Mouse (Mus musculus) embryonic facial prominence, embryonic 13.5 days (tissue): Measurements from ENCODE around the gene Prepl. TPM values are rescaled to one million over a fixed set of nuclear protein-coding genes. Genes with fewer than 3 reads are reported as not detected.

ENCODE experiments used
- ATAC-seq: fragments of 200-750 bp; cut with Nextera tagmentation; 2 replicates; pipeline ENCODE4 v1.8.0; 2017; ENCODE audit warnings: low read depth; ENCODE audit not compliant: insufficient number of reproducible peaks, insufficient read depth, low FRiP score, low TSS enrichment
- H3K27ac ChIP-seq: fragments of 300-500 bp; sonication (generic); 2 replicates; pipeline ENCODE4 v1.5.1; 2015; ENCODE audit warnings: moderate library complexity, mild to moderate bottlenecking, inconsistent platforms
- H3K27me3 ChIP-seq: fragments of 300-500 bp; sonication (generic); 2 replicates; pipeline ENCODE4 v1.6.1; 2015; ENCODE audit warnings: mild to moderate bottlenecking, inconsistent platforms
- H3K36me3 ChIP-seq: fragments of 300-500 bp; sonication (generic); 2 replicates; pipeline ENCODE4 v1.6.1; 2015; ENCODE audit warnings: mild to moderate bottlenecking, inconsistent platforms
- H3K4me1 ChIP-seq: fragments of 300-500 bp; sonication (generic); 2 replicates; pipeline ENCODE4 v1.6.1; 2015; ENCODE audit warnings: inconsistent platforms
- H3K4me2 ChIP-seq: fragments of 300-500 bp; sonication (generic); 2 replicates; pipeline ENCODE4 v1.6.1; 2015; ENCODE audit warnings: moderate library complexity, mild to moderate bottlenecking, inconsistent platforms
- H3K4me3 ChIP-seq: fragments of 300-500 bp; sonication (generic); 2 replicates; pipeline ENCODE4 v1.5.1; 2015; ENCODE audit warnings: mild to moderate bottlenecking, inconsistent platforms
- H3K9ac ChIP-seq: fragments of 300-500 bp; sonication (generic); 2 replicates; pipeline ENCODE4 v1.6.1; 2015; ENCODE audit warnings: mild to moderate bottlenecking, inconsistent platforms
- H3K9me3 ChIP-seq: fragments of 300-500 bp; sonication (generic); 2 replicates; pipeline ENCODE4 v1.6.1; 2016; ENCODE audit warnings: inconsistent platforms
- WGBS: fragments of 180-500 bp; shearing (Covaris S2); methylation state at CpG from one replicate; pipeline ENCODE4 v1.1.7; 2015; ENCODE audit warnings: mixed read lengths; 5-methylcytosine and 5-hydroxymethylcytosine counted together
- polyA plus RNA-seq: library from polyadenylated mRNA; unstranded; fragments of >200 nt; fragmentation: Nextera tagmentation; extraction: Ambion mirVana; gene quantifications from 2 replicates; pipeline ENCODE4 v1.2.1, GENCODE M21; 2015

The Prepl gene
- polyA plus RNA-seq, result 26.0 and 28.5 TPM in 2 replicates

- peaks cover 19% of the 10 kb centered on the region for H3K4me1 ChIP-seq
- H3K36me3 ChIP-seq, result no peaks in the 10 kb centered on the region
- peak within 1 kb of the TSS; percentile 77 for H3K4me2 ChIP-seq
- H3K9me3 ChIP-seq, result no peaks in the 10 kb centered on the region
- peak within 1 kb of the TSS; percentile 87 for H3K9ac ChIP-seq
- peak within 1 kb of the TSS; percentile 96 for H3K4me3 ChIP-seq
- peak within 1 kb of the TSS; percentile 85 for H3K27ac ChIP-seq
- H3K27me3 ChIP-seq, result no peaks in the 10 kb centered on the region
- under 1% methylated on average over 62 of the region's 63 CpGs for WGBS
- peak; percentile 99 for ATAC-seq
Measured at GRCm38 (mm10) chr17:85090120-85091099, at the start of gene Prepl, which contains the start of gene Camkmt. TSS of gene Prepl (minus strand) at chr17:85090241. TSS of gene Camkmt (plus strand) at chr17:85090552.

- H3K4me2 ChIP-seq, result no peak overlapping the region
- no peaks in the 10 kb centered on the region for H3K4me1 ChIP-seq
- no peak overlapping the region for H3K9ac ChIP-seq
- no peak overlapping the region for H3K27ac ChIP-seq
- H3K9me3 ChIP-seq, result no peaks in the 10 kb centered on the region
- WGBS, result 83% methylated on average over 1 of the region's 1 CpGs
- H3K27me3 ChIP-seq, result no peaks in the 10 kb centered on the region
- H3K36me3 ChIP-seq, result no peaks in the 10 kb centered on the region
- no peak overlapping the region for H3K4me3 ChIP-seq
- ATAC-seq, result no peak
Measured at GRCm38 (mm10) chr17:85138393-85138792, 48.4 kb upstream of the Prepl start.

- 28% methylated on average over 4 of the region's 4 CpGs for WGBS
- no peaks in the 10 kb centered on the region for H3K27me3 ChIP-seq
- no peak overlapping the region for H3K4me2 ChIP-seq
- no peak overlapping the region for H3K27ac ChIP-seq
- H3K9me3 ChIP-seq, result no peaks in the 10 kb centered on the region
- no peak for ATAC-seq
- no peak overlapping the region for H3K4me3 ChIP-seq
- no peaks in the 10 kb centered on the region for H3K36me3 ChIP-seq
- H3K4me1 ChIP-seq, result no peaks in the 10 kb centered on the region
- no peak overlapping the region for H3K9ac ChIP-seq
Measured at GRCm38 (mm10) chr17:85116643-85117042, 26.6 kb upstream of the Prepl start.

- H3K36me3 ChIP-seq, result no peaks in the 10 kb centered on the region
Measured at GRCm38 (mm10) chr17:85113441-85113840, 23.4 kb upstream of the Prepl start.

GRCm38 (mm10) chr17:85110640-85111039 is 20.6 kb upstream of the Prepl start:
- WGBS, result 97% methylated on average over 1 of the region's 1 CpGs
- H3K27me3 ChIP-seq, result no peaks in the 10 kb centered on the region

More at GRCm38 (mm10) chr17:85113441-85113840, 23.4 kb upstream of the Prepl start:
- H3K4me2 ChIP-seq, result no peak overlapping the region
- ATAC-seq, result no peak
- H3K4me1 ChIP-seq, result no peaks in the 10 kb centered on the region
- no peak overlapping the region for H3K9ac ChIP-seq
- H3K27me3 ChIP-seq, result no peaks in the 10 kb centered on the region
- no peak overlapping the region for H3K27ac ChIP-seq
- no peaks in the 10 kb centered on the region for H3K9me3 ChIP-seq
- no peak overlapping the region for H3K4me3 ChIP-seq
- 79% methylated on average over 8 of the region's 8 CpGs for WGBS

GRCm38 (mm10) chr17:85103310-85103709 is 13.3 kb upstream of the Prepl start:
- Histone ChIP-seq H3K4me3 (no peak overlapping the region), H3K9ac (no peak overlapping the region), H3K27me3 (no peaks in the 10 kb centered on the region), H3K4me2 (no peak overlapping the region), H3K4me1 (no peaks in the 10 kb centered on the region), H3K9me3 (peaks cover 5% of the 10 kb centered on the region), H3K36me3 (peaks cover 10% of the 10 kb centered on the region), H3K27ac (no peak overlapping the region)
- WGBS, result 46% methylated on average over 2 of the region's 2 CpGs
- ATAC-seq, result no peak

More at GRCm38 (mm10) chr17:85110640-85111039, 20.6 kb upstream of the Prepl start:
- Histone ChIP-seq H3K27ac (no peak overlapping the region), H3K9ac (no peak overlapping the region), H3K4me1 (no peaks in the 10 kb centered on the region), H3K4me2 (no peak overlapping the region), H3K9me3 (no peaks in the 10 kb centered on the region), H3K4me3 (no peak overlapping the region), H3K36me3 (no peaks in the 10 kb centered on the region)
- no peak for ATAC-seq

GRCm38 (mm10) chr17:85101751-85102150 is 11.7 kb upstream of the Prepl start:
- no peaks in the 10 kb centered on the region for H3K4me1 ChIP-seq
- no peaks in the 10 kb centered on the region for H3K27me3 ChIP-seq
- 89% methylated on average over 7 of the region's 7 CpGs for WGBS
- peaks cover 5% of the 10 kb centered on the region for H3K9me3 ChIP-seq
- no peak overlapping the region for H3K27ac ChIP-seq
- no peak overlapping the region for H3K4me3 ChIP-seq
- ATAC-seq, result no peak
- no peak overlapping the region for H3K9ac ChIP-seq
- peaks cover 22% of the 10 kb centered on the region for H3K36me3 ChIP-seq
- H3K4me2 ChIP-seq, result no peak overlapping the region

- Histone ChIP-seq H3K4me1 (no peaks in the 10 kb centered on the region), H3K9ac (no peak overlapping the region), H3K4me2 (no peak overlapping the region), H3K27ac (no peak overlapping the region), H3K27me3 (no peaks in the 10 kb centered on the region), H3K36me3 (peaks cover 22% of the 10 kb centered on the region), H3K9me3 (peaks cover 5% of the 10 kb centered on the region), H3K4me3 (no peak overlapping the region)
- 83% methylated on average over 3 of the region's 3 CpGs for WGBS
- ATAC-seq, result no peak
Measured at GRCm38 (mm10) chr17:85100232-85100631, 10.2 kb upstream of the Prepl start.

- peaks cover 22% of the 10 kb centered on the region for H3K36me3 ChIP-seq
- H3K27me3 ChIP-seq, result no peaks in the 10 kb centered on the region
- peaks cover 5% of the 10 kb centered on the region for H3K9me3 ChIP-seq
- no peaks in the 10 kb centered on the region for H3K4me1 ChIP-seq
- WGBS, result 91% methylated on average over 7 of the region's 7 CpGs
- H3K27ac ChIP-seq, result no peak overlapping the region
- H3K4me3 ChIP-seq, result no peak overlapping the region
- H3K4me2 ChIP-seq, result no peak overlapping the region
- no peak overlapping the region for H3K9ac ChIP-seq
- no peak for ATAC-seq
Measured at GRCm38 (mm10) chr17:85098677-85099323, 8.8 kb upstream of the Prepl start.

GRCm38 (mm10) chr17:85096396-85096795 is 6.4 kb upstream of the Prepl start:
- 95% methylated on average over 3 of the region's 3 CpGs for WGBS
- Histone ChIP-seq H3K9ac (no peak overlapping the region), H3K36me3 (peaks cover 22% of the 10 kb centered on the region), H3K27ac (no peak overlapping the region), H3K27me3 (no peaks in the 10 kb centered on the region), H3K4me3 (no peak overlapping the region), H3K4me2 (no peak overlapping the region), H3K4me1 (peaks cover 5% of the 10 kb centered on the region), H3K9me3 (peaks cover 5% of the 10 kb centered on the region)
- ATAC-seq, result no peak

GRCm38 (mm10) chr17:85091762-85092161 is 1.7 kb upstream of the Prepl start:
- no peak for ATAC-seq
- Histone ChIP-seq H3K4me1 (peaks cover 19% of the 10 kb centered on the region), H3K4me3 (no peak overlapping the region), H3K9me3 (no peaks in the 10 kb centered on the region), H3K36me3 (no peaks in the 10 kb centered on the region), H3K4me2 (peak overlapping the region; percentile 77), H3K27me3 (no peaks in the 10 kb centered on the region), H3K9ac (no peak overlapping the region), H3K27ac (no peak overlapping the region)
- whole genome bisulfite sequencing, result 89% methylated on average over 6 of the region's 6 CpGs
